In genomic region chr8:116192096-116192495, GRCm38 (mm10) we compare ENCODE assay signal across 11 mouse cellular contexts.
"Had no signal": no experiment of that assay in that cellular context is flagged by ENCODE, and none has a peak within 500 bp of the region (broad histone marks: within the 10 kb centered on the region; RNA-seq: fewer than 3 reads in every experiment).

No protein-coding gene starts in this region.

- H3K27me3 ChIP-seq: intestine, embryonic 15.5 days; liver, embryonic 13.5 days had no signal

- H3K36me3 ChIP-seq: intestine, embryonic 15.5 days; limb, embryonic 12.5 days; liver, embryonic 13.5 days; midbrain, embryonic 13.5 days had no signal

- H3K4me3 ChIP-seq: intestine, embryonic 15.5 days; layer of hippocampus, adult 2 months; limb, embryonic 12.5 days; liver, embryonic 13.5 days; midbrain, embryonic 13.5 days had no signal

- H3K9me3 ChIP-seq: intestine, embryonic 15.5 days; limb, embryonic 12.5 days; liver, embryonic 13.5 days; midbrain, embryonic 13.5 days had no signal

- H3K9ac ChIP-seq: intestine, embryonic 15.5 days; limb, embryonic 12.5 days; liver, embryonic 13.5 days; midbrain, embryonic 13.5 days had no signal

- DNase-seq: liver; liver, embryonic 13.5 days; lung, adult 18-20 months; right cerebral cortex, adult 18-20 months; spleen, adult 18-20 months; thymus, adult 18-20 months; thymus, postnatal 14 days had no signal

- H3K27ac ChIP-seq: intestine, embryonic 15.5 days; layer of hippocampus, adult 2 months; limb, embryonic 12.5 days; liver, embryonic 13.5 days; midbrain, embryonic 13.5 days had no signal

- H3K4me1 ChIP-seq: intestine, embryonic 15.5 days; liver, embryonic 13.5 days had no signal

- ATAC-seq: intestine, embryonic 15.5 days; midbrain, embryonic 13.5 days had no signal

- H3K4me2 ChIP-seq: intestine, embryonic 15.5 days; limb, embryonic 12.5 days; liver, embryonic 13.5 days; midbrain, embryonic 13.5 days had no signal
